Mouse (Mus musculus) heart, postnatal 10 days (tissue): ENCODE results near the gene Olfr996. TPM values are rescaled to one million over a fixed set of nuclear protein-coding genes. Genes with fewer than 3 reads are reported as not detected.
"Not testable (repeated sequence)": the region's sequence is repeated elsewhere in the genome, so short reads cannot be mapped to it uniquely, and the experiment has no call there.

Experiments
- DNase-seq, 2 experiments: peaks; one replicate each; pipeline ENCODE4 v3.0.0; 2021
- intact Hi-C: fragments of 180-260 bp; cut with DNase I; formaldehyde crosslinking; loops from one replicate; pipeline ENCODE4 v1.15.1; 2025
- total RNA-seq, 2 experiments: library from RNA; stranded (reverse); gene quantifications; 2 replicates each; pipeline ENCODE4 v1.2.3; 2021

Gene Olfr996
- not detected for total RNA-seq

- intact Hi-C loops = no loop called here
- DNase-seq = no peak
These were observed at the start of gene Olfr996 for GRCm38 (mm10) chr2:85578915-85579314. Olfr996 (plus strand) TSS chr2:85579215.

DNA sequence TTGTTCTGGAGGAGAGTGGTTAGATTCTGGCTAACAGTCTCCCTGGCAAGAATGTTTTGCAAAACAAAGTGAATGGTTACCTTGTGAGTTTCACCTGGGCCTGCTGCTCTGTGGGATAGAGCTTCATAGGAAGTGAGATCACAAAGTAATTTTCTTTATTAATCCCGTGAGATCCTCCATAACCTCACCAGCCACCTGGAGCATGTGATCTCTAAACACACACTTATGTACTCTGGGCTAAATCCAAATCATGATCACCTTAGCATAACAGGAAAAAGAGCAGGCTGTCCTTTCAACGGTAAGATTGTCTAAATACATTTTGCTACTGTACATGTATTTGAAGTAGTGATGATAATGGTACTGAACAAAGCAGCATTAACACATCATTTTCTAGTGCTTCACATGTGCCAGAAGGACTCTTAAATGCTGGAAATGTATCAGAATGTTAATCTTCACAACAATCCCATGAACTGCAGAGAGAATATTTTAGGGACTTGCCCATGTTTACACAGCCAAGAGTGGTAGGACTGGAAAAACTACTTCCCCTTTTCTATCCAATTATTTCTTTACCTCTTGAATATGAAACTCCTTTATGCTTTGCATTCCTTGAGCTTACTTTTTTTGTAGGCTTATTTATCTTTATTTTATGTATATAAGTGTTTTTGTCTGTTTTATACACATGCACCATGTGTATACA, 46.8 kb upstream of the Olfr996 start:
- intact Hi-C loops = no loop called here
- no peak for DNase-seq

DNA sequence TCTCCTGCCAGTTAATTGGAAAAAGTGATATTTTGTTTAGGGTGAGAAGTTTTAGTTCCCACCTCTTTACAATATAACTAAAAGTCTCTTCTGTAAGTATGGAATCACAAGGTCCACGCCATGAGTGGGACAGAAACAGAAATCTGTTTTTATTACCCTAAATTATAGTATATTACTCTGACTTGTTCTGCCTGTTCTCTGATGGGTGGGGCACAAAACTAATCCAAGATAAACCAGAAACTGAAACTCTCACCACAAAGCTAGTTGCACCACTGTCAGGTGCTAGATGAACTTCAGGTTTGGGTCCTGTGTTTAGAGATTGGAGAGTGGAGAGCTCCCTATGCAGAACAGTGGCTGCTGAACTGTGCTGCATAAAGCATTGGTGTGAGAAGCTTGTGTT, 45.1 kb upstream of the Olfr996 start:
- intact Hi-C loops = no loop called here
- DNase-seq = no peak

DNA sequence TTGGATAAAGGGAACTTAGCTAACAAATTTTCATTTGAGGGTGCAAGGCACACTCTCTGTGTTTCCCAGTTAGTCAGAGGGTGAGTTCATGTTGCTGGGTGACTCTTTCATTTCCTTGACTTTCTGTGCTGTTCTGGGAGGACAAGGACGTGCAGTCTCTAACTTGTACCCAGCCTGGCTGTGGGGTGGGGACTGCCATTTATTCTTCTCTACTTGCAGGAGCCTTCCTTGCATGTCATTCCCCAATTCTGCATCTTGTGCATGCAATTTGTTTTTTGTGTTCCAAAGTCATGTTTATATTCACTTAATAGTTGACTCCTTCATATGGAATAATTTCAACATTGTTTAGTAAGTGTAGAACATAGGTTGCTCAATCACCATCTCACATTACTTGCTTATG, 24.2 kb upstream of the Olfr996 start:
- intact Hi-C loops = no loop called here
- DNase-seq = no peak

- intact Hi-C loops = loop anchor here (2.0 kb wide), 2 partner anchors 313 to 537 kb away; no protein-coding TSS in a partner anchor
- DNase-seq = no peak
These were observed 18.8 kb upstream of the Olfr996 start for GRCm38 (mm10) chr2:85560226-85560625.

DNA sequence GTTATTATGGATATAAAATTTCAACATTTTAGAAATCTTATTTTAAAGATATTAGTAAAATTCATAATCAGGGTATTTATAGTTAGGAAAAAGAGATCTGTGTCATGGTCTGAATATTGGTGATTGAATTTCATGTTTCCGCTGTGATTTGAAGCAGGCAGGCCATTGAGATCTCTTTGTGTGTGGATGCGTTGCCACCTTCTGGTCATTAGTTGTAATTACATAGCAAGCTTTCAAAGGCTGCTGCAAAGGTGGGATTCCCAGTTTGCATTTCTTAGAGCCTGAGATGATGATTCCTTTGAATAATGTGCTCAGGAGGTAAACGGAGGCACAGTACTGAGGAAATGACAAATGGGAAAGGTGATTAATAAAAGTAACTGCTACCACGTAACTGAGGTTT, 17.8 kb upstream of the Olfr996 start:
- peak; percentile 29 to 51 for DNase-seq
- intact Hi-C loops = loop anchor here (1.0 to 2.0 kb wide), 3 partner anchors 314 to 538 kb away; no protein-coding TSS in a partner anchor

DNA sequence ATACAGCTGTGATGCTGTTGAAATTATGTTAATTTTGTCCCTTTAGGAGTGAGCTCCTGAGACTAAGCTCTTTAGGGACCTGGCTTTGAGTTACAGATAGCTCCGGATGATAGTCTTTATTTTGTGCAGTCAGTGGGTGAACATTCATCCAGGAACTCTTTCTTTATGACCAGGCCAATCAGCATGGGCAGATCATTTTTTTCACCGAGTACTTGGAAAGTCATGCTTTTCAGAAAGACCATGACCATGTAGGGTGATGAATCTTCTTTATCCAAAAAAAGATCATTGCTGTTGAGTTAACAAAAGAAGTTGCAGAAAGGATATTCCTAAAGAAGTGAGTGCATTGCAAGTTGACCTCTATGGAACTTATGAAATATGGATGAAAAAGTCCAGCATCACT, 9.6 kb downstream of the Olfr996 start, which contains the start of gene Olfr998:
TSS of gene Olfr998 (plus strand) at position 301 of the 400 bp plus-strand sequence.
- intact Hi-C loops, DNase-seq: not testable (repeated sequence)

DNA sequence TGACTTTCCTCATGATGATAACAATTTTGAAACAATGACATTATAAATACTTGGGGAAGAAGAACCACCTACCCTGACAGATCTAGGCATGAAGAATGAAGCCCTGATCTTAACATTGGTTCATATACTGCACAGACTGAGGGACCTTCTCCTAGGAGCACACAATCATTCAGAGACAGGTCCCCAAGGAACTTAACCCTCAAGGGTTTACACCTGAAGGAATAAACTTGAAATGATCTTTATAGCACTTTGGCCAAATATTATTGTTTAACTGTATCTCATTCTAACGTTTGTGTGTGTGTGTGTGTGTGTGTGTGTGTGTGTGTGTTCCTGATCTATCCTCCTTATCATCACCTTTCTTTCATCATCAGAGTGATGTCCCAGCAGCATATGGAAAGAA, 32.8 kb downstream of the Olfr996 start, which contains the start of gene Olfr1000:
TSS of gene Olfr1000 (minus strand) at position 101 of the 400 bp plus-strand sequence.
- intact Hi-C loops = no loop called here
- DNase-seq = no peak

Other genes starting within 250 kb of the Olfr996 start
- not detected for gene Olfr987, start 239.9 kb upstream of the Olfr996 start, total RNA-seq
- not detected for gene Olfr988, start 216.0 kb upstream of the Olfr996 start, total RNA-seq
- not detected for gene Olfr992, start 169.7 kb upstream of the Olfr996 start, total RNA-seq
- not detected for gene Olfr993, start 164.3 kb upstream of the Olfr996 start, total RNA-seq
- not detected for gene Olfr994, start 142.8 kb upstream of the Olfr996 start, total RNA-seq
- gene Olfr995, start 135.6 kb upstream of the Olfr996 start, total RNA-seq = not detected
- not detected for gene 4833423E24Rik, start 60.2 kb upstream of the Olfr996 start, total RNA-seq
- gene Olfr998, start 9.7 kb downstream of the Olfr996 start, total RNA-seq = not detected
- not detected for gene Olfr1000, start 32.7 kb downstream of the Olfr996 start, total RNA-seq
- not detected for gene Olfr1002, start 71.5 kb downstream of the Olfr996 start, total RNA-seq
- gene Olfr154, start 85.2 kb downstream of the Olfr996 start, total RNA-seq = not detected
- gene Olfr1006, start 99.6 kb downstream of the Olfr996 start, total RNA-seq = not detected
- not detected for gene Olfr1008, start 110.2 kb downstream of the Olfr996 start, total RNA-seq
- gene Olfr1009, start 136.2 kb downstream of the Olfr996 start, total RNA-seq = not detected
- not detected for gene Olfr1012, start 183.6 kb downstream of the Olfr996 start, total RNA-seq
- gene Olfr1013, start 187.9 kb downstream of the Olfr996 start, total RNA-seq = not detected
- gene Olfr1014, start 193.5 kb downstream of the Olfr996 start, total RNA-seq = not detected
- gene Olfr1015, start 202.8 kb downstream of the Olfr996 start, total RNA-seq = not detected
- not detected for gene Olfr1016, start 223.3 kb downstream of the Olfr996 start, total RNA-seq
- not detected for gene Olfr1018, start 239.3 kb downstream of the Olfr996 start, total RNA-seq